Mouse (Mus musculus): ENCODE data around the gene Gjd3.

Gjd3 gene

GRCm38 (mm10) chr11:98979356-98979755, 3.5 kb downstream of the Gjd3 start:
- DNase-seq, result no peak

DNA sequence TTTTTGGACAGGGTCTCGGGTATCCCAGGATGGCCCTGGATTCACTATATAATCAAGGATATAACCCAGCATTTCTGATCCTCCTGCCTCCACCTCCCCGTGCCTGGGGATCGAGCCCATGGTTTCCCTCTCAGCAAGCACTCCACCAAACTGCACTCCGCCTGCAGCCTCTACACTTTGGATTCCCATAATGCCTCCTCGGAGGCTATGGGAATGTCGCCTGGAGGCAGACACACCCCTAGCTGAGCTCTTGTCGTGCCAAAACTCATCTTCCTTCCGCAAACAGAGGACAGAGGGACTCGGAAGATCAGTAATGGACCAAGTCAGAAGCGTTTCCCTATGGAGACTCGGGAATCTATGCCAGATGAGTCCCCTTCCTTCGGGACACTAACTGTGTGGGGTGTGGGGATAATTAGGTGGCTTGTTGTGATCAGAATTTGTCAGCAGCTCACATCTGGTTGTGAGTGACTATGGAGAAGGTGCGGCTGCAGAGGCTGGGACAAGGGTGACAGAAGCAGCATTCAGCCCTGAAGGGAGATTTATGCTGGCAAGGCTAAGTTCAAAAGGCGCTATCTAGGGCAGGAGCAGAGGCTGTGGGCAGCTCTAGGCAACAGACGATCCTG, 4.2 kb downstream of the Gjd3 start:
- no peak for DNase-seq

DNA sequence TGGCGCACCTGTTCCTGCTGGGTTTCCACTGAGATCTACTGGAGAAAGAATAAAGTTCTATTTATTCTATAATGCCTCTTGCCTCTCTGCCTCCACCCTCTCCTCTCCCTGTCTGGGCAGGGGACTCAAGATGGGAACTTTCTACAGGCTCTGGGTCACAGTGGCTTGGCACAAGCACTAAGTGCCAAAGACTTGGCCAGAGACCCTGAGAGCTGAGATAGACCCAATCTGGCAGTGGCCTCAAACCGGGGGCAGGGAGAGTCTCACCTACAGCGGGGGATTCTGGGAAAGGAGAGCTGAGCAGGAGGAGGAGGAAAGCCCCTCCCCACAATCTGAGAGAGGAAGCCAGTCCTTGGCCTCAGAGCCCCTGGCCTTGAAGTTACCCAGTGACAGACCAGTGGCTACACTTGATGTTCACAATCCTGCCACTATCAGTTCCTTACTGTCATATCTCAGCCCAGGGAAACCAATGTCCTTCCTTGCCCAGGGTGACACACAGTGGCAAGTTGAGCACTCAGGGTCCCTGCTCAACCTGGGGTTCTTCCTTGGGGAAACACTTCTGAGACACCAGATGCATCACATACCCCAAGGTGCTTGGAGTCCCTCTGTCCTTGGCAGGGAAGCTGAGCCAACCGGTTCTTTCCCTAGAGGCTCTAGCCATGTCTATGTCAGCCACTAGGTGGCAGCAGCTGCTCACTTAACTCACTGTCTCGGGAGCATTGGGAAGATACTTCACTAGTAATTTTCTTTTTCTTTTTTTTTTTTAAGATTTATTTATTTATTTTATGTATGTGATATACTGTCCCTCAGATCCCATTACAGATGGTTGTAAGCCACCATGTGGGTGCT, 7.7 kb downstream of the Gjd3 start:
- peak; percentile 61 for DNase-seq

- no peak for DNase-seq
Measured at GRCm38 (mm10) chr11:98974213-98974612, 8.6 kb downstream of the Gjd3 start.

GRCm38 (mm10) chr11:98973584-98973983, 9.2 kb downstream of the Gjd3 start:
- DNase-seq, result peak; percentile 45

- no peak for DNase-seq
Measured at GRCm38 (mm10) chr11:98972801-98973360, 9.9 kb downstream of the Gjd3 start.

GRCm38 (mm10) chr11:98972215-98972614, 10.6 kb downstream of the Gjd3 start:
- peak; percentile 77 for DNase-seq

GRCm38 (mm10) chr11:98971316-98972031, 11.3 kb downstream of the Gjd3 start:
- DNase-seq, result no peak

- peak; percentile 90 for DNase-seq
Measured at GRCm38 (mm10) chr11:98970191-98970925, 12.5 kb downstream of the Gjd3 start.

- no peak for DNase-seq
Measured at GRCm38 (mm10) chr11:98969496-98969927, 13.3 kb downstream of the Gjd3 start.

GRCm38 (mm10) chr11:98968716-98969495, 13.9 kb downstream of the Gjd3 start:
- DNase-seq, result no peak

- no peak for DNase-seq
Measured at GRCm38 (mm10) chr11:98968079-98968478, 14.7 kb downstream of the Gjd3 start.

GRCm38 (mm10) chr11:98966499-98967141, 16.2 kb downstream of the Gjd3 start:
- no peak for DNase-seq

GRCm38 (mm10) chr11:98965416-98966077, 17.3 kb downstream of the Gjd3 start:
- DNase-seq, result no peak

DNA sequence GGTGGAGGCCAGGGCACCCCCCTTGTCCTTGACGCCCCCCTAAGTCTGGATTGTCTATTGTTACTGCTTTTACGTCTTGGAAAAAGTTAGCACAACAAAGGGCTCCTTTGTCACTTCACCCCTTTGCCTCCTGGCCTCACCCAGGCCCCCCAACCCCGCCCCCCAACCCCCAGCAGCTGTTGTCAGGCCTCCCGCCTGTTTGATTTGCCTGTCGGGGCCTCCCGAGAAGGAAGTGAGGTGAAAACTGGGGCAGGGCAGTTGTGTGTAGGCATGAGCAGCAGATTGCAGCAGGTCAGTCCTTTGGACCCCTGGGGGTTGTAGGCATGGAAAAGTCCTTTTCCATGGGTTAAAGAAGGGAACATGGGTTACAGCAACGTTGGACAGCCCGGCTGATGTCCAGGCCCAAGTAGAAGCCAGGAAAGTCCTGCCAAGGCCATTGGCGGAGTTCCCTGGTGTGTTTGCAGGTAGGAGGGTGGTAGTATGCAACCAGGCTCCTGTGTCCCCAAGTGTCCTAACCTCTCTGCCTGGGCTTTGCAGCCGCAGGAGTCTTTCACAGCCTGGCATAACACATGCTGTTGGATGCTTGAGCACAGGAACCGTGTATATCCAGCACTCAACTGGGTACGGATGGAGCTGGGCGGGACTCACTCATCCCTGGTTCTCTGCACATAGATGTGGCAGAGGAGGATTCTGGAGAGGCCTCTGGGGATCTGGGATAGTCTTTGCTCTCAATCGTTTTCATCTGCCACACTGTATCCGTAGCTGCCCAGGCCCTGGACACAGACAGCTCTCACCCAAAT, 18.0 kb downstream of the Gjd3 start:
- no peak for DNase-seq

DNA sequence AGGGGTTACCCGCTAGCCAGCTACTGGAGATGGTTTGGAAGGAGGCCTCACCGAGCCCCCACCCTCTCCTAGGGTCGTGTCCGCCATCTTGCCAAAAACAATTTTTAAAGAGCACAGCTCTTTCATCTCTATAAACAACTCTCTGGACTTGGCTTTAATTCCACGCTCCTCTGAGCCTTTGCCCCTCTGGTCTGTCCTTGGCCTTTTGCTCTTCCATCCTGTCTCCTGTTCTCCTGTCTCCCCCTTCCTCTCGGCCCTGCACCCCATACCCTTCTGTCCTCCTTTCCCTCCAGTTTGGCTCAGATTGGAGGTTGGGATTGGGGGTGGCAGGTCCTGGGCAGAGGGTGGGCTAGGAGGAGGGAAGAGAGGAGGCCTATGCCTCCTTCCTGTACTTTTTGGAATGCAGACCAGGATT, 18.6 kb downstream of the Gjd3 start:
- DNase-seq, result no peak

GRCm38 (mm10) chr11:98963191-98964021, 19.4 kb downstream of the Gjd3 start:
- peak; percentile 90 for DNase-seq

DNA sequence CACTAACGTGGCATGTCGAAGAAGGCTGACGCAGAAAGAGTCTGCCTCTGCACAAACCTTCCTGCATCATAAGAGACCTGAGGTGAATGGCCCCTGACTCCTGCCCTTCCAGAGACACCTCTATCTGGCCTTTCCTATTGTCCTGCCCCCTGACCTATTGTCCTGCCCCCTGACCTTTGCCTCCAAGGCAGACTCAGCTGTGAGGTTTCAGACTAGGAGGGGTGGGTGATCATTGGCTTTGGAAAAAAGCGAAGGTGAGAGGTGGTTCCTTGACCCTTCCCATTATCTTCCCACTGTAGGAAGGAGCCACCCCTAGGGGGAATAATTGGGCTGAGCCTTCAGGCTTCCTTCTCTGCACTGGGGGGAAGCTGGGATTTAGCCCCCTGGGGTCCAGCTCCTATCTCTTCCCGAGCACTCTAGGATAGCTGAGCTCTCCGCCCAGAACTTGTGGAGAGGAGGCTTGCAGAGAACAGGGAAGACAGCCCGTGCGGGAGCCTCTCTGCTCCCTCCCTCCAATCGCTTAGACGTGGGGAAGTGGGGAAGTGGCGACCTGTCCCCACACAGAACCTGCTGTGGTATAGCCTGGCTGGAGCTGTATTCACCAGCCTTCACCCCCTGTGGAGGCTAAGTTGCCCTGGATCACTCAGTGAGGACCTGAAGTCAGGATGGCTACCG, 20.3 kb downstream of the Gjd3 start:
- no peak for DNase-seq

Measured in kidney, adult 11 months (tissue).